Mouse (Mus musculus): ENCODE results near the gene Serpina16. TPM values are rescaled to one million over a fixed set of nuclear protein-coding genes. Genes with fewer than 3 reads are reported as not detected.
A peak's percentile ranks its signal among the peaks of the same experiment; 100 is the strongest.
"Not testable (repeated sequence)": the region's sequence is repeated elsewhere in the genome, so short reads cannot be mapped to it uniquely, and the experiment has no call there.

Gene Serpina16
- polyA plus RNA-seq, 1 experiment from 2014 or later: 0.31 TPM

- H3K36me3 ChIP-seq (ENCODE audit: control insufficient read depth, insufficient read depth, low read length): no peaks in the 10 kb centered on the region
- no peaks in the 10 kb centered on the region for H3K27me3 ChIP-seq (replicated peaks; ENCODE audit: control insufficient read depth, insufficient read depth, low read length)
- no peak for ATAC-seq
- no peak overlapping the region for H3K9ac ChIP-seq (ENCODE audit: low read depth, low read length)
- no peak overlapping the region for H3K4me3 ChIP-seq (ENCODE audit: low read length)
- H3K9me3 ChIP-seq (ENCODE audit: control insufficient read depth, low read length): no peaks in the 10 kb centered on the region
- 67% methylated on average over 3 of the region's 3 CpGs for WGBS
- H3K4me1 ChIP-seq (ENCODE audit: control insufficient read depth, insufficient read depth, low read length): peaks cover 9% of the 10 kb centered on the region
- no peak overlapping the region for H3K27ac ChIP-seq (ENCODE audit: low read length)
- H3K4me2 ChIP-seq (ENCODE audit: low read depth, low read length): no peak overlapping the region
Measured at GRCm38 (mm10) chr12:103686050-103686449, 10.1 kb upstream of the Serpina16 start.

DNA sequence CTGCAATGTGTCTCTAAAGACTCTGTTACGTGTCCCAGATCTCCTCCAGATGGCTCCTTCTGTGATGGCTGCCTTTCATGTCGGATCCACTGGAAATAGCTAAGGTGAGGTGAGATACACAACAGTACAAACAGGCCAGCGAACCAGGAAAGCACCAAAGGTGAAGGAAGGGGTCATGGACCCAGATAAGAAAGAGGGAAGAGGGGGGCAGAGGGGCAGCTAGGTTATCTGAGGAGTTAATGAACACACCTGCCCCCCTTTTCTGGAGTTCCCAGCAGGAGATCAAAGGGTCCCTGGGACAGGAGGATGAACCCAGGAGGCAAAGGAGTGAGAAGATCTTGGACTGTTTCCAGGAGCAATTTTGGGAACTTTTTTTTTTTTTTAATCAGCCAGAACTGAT, 9.4 kb upstream of the Serpina16 start:
- no peak overlapping the region for H3K4me3 ChIP-seq (ENCODE audit: low read length)

DNA sequence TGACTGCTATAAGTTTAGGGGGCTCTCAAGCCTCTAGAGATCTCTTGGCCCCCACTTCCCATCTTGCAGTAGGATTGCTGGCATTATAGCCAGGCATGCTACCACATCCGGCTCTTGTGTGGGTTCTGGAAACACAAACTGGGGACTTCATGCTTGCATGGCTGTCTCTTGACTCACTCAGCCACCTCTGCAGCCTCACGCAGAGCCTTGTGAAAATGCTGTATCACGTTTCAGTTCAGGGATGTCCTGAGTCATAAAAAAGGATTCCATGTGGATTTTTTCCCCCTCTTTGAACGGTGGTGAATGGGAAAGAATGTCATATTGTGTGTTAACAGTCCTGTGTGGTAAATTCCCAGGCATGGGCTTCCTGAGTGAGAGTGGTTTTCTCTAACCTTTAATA, 7.8 kb upstream of the Serpina16 start:
- 45% methylated on average over 4 of the region's 4 CpGs for WGBS
- H3K27ac ChIP-seq (ENCODE audit: low read length): no peak overlapping the region
- no peak overlapping the region for H3K4me2 ChIP-seq (ENCODE audit: low read depth, low read length)
- no peak for ATAC-seq
- H3K9ac ChIP-seq (ENCODE audit: low read depth, low read length): no peak overlapping the region
- H3K4me3 ChIP-seq (ENCODE audit: low read length): no peak overlapping the region
- peaks cover 11% of the 10 kb centered on the region for H3K4me1 ChIP-seq (ENCODE audit: control insufficient read depth, insufficient read depth, low read length)
- H3K36me3 ChIP-seq (ENCODE audit: control insufficient read depth, insufficient read depth, low read length): no peaks in the 10 kb centered on the region
- H3K9me3 ChIP-seq (ENCODE audit: control insufficient read depth, low read length): no peaks in the 10 kb centered on the region
- H3K27me3 ChIP-seq (replicated peaks; ENCODE audit: control insufficient read depth, insufficient read depth, low read length): no peaks in the 10 kb centered on the region

More for the DNA sequence above, 9.4 kb upstream of the Serpina16 start:
- WGBS: 55% methylated on average over 3 of the region's 3 CpGs
- ATAC-seq: no peak
- H3K27ac ChIP-seq (ENCODE audit: low read length): no peak overlapping the region
- no peaks in the 10 kb centered on the region for H3K36me3 ChIP-seq (ENCODE audit: control insufficient read depth, insufficient read depth, low read length)
- H3K4me1 ChIP-seq (ENCODE audit: control insufficient read depth, insufficient read depth, low read length): peaks cover 11% of the 10 kb centered on the region
- H3K9ac ChIP-seq (ENCODE audit: low read depth, low read length): no peak overlapping the region
- H3K27me3 ChIP-seq (replicated peaks; ENCODE audit: control insufficient read depth, insufficient read depth, low read length): no peaks in the 10 kb centered on the region
- H3K9me3 ChIP-seq (ENCODE audit: control insufficient read depth, low read length): no peaks in the 10 kb centered on the region
- no peak overlapping the region for H3K4me2 ChIP-seq (ENCODE audit: low read depth, low read length)

- peak; percentile 85 for ATAC-seq
- 0 out of 2 replicates have a peak overlapping the region, but pooled peaks have one; percentile 13 for H3K4me2 ChIP-seq (ENCODE audit: low read depth, low read length)
- peaks cover 5% of the 10 kb centered on the region for H3K4me1 ChIP-seq (ENCODE audit: control insufficient read depth, insufficient read depth, low read length)
- H3K9ac ChIP-seq (ENCODE audit: low read depth, low read length): no peak overlapping the region
- no peak overlapping the region; the same call in 1 of the 2 replicates for H3K4me3 ChIP-seq (ENCODE audit: low read length)
- H3K9me3 ChIP-seq (ENCODE audit: control insufficient read depth, low read length): no peaks in the 10 kb centered on the region
- WGBS: 34% methylated on average over 2 of the region's 2 CpGs
- no peak overlapping the region for H3K27ac ChIP-seq (ENCODE audit: low read length)
- H3K36me3 ChIP-seq (ENCODE audit: control insufficient read depth, insufficient read depth, low read length): no peaks in the 10 kb centered on the region
- no peaks in the 10 kb centered on the region for H3K27me3 ChIP-seq (replicated peaks; ENCODE audit: control insufficient read depth, insufficient read depth, low read length)
Measured at GRCm38 (mm10) chr12:103681739-103682138, 5.8 kb upstream of the Serpina16 start.

- Histone ChIP-seq H3K36me3 (ENCODE audit: control insufficient read depth, insufficient read depth, low read length) (no peaks in the 10 kb centered on the region), H3K9ac (ENCODE audit: low read depth, low read length) (no peak overlapping the region), H3K27me3 (replicated peaks; ENCODE audit: control insufficient read depth, insufficient read depth, low read length) (no peaks in the 10 kb centered on the region), H3K4me2 (ENCODE audit: low read depth, low read length) (0 out of 2 replicates have a peak overlapping the region, but pooled peaks have one; percentile 13), H3K27ac (ENCODE audit: low read length) (no peak overlapping the region), H3K4me3 (ENCODE audit: low read length) (no peak overlapping the region), H3K9me3 (ENCODE audit: control insufficient read depth, low read length) (no peaks in the 10 kb centered on the region), H3K4me1 (ENCODE audit: control insufficient read depth, insufficient read depth, low read length) (peaks cover 5% of the 10 kb centered on the region)
- ATAC-seq: no peak
- 57% methylated on average over 2 of the region's 2 CpGs for WGBS
Measured at GRCm38 (mm10) chr12:103681169-103681568, 5.2 kb upstream of the Serpina16 start.

DNA sequence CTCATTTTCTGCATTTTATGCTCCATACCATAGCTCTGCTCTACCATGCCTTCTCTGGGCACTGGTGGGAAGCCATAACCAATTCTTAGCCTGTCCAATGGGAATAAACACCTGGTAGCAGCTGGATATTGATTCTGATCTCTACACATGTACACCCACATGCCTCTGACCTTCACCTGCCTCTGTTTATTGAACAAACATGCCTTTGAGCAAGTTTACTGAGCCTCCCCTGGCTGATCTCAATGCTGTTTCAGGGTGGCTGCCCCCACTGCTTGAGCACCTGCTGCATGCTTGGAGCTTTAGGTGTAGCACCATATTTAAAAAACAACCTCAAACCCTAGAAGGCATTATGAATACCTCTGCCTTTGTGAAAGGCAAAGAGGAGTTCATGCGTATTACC, 3.9 kb upstream of the Serpina16 start:
- not testable (repeated sequence) for H3K27ac ChIP-seq (ENCODE audit: low read length); H3K4me2 ChIP-seq (ENCODE audit: low read depth, low read length); H3K4me1 ChIP-seq (ENCODE audit: control insufficient read depth, insufficient read depth, low read length); H3K9me3 ChIP-seq (ENCODE audit: control insufficient read depth, low read length); H3K9ac ChIP-seq (ENCODE audit: low read depth, low read length); H3K36me3 ChIP-seq (ENCODE audit: control insufficient read depth, insufficient read depth, low read length); H3K4me3 ChIP-seq (ENCODE audit: low read length); H3K27me3 ChIP-seq (replicated peaks; ENCODE audit: control insufficient read depth, insufficient read depth, low read length)
- peak; percentile 20; the same call in 1 of the 2 replicates for ATAC-seq
- 100% methylated on average over 1 of the region's 1 CpGs for WGBS

- Histone ChIP-seq H3K27me3 (replicated peaks; ENCODE audit: control insufficient read depth, insufficient read depth, low read length) (no peaks in the 10 kb centered on the region), H3K4me2 (ENCODE audit: low read depth, low read length) (no peak overlapping the region), H3K36me3 (ENCODE audit: control insufficient read depth, insufficient read depth, low read length) (no peaks in the 10 kb centered on the region), H3K27ac (ENCODE audit: low read length) (no peak overlapping the region), H3K4me3 (ENCODE audit: low read length) (no peak overlapping the region), H3K4me1 (ENCODE audit: control insufficient read depth, insufficient read depth, low read length) (no peaks in the 10 kb centered on the region), H3K9ac (ENCODE audit: low read depth, low read length) (no peak overlapping the region), H3K9me3 (ENCODE audit: control insufficient read depth, low read length) (no peaks in the 10 kb centered on the region)
- WGBS: 58% methylated on average over 2 of the region's 2 CpGs
- ATAC-seq: no peak
Measured at GRCm38 (mm10) chr12:103673179-103673578, 2.8 kb downstream of the Serpina16 start.

GRCm38 (mm10) chr12:103671483-103671882, 4.5 kb downstream of the Serpina16 start:
- Histone ChIP-seq H3K4me1 (ENCODE audit: control insufficient read depth, insufficient read depth, low read length) (no peaks in the 10 kb centered on the region), H3K9ac (ENCODE audit: low read depth, low read length) (no peak overlapping the region), H3K4me2 (ENCODE audit: low read depth, low read length) (no peak overlapping the region), H3K36me3 (ENCODE audit: control insufficient read depth, insufficient read depth, low read length) (no peaks in the 10 kb centered on the region), H3K4me3 (ENCODE audit: low read length) (no peak overlapping the region), H3K27ac (ENCODE audit: low read length) (no peak overlapping the region), H3K9me3 (ENCODE audit: control insufficient read depth, low read length) (no peaks in the 10 kb centered on the region), H3K27me3 (replicated peaks; ENCODE audit: control insufficient read depth, insufficient read depth, low read length) (no peaks in the 10 kb centered on the region)
- WGBS: 78% methylated on average over 3 of the region's 3 CpGs
- ATAC-seq: no peak

DNA sequence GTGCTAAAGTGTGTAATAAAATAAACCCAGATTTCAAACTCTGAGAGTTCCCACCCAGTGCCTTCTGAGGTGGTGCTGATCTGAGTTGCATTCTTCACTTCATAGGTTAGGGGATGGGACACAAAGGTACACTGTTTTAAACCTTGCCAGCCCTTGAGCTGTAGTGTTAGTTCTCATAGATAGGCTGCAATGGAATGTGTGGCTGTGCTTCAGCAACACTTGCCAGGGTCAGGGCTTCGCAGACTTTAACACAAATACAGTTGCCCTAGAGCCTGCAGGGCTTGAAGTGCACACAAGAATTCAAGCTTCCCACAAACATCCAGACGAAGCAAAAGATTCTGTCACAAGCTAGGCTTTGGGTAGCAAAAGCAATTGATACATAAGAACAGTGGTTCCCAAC, 5.0 kb downstream of the Serpina16 start:
- no peaks in the 10 kb centered on the region for H3K27me3 ChIP-seq (replicated peaks; ENCODE audit: control insufficient read depth, insufficient read depth, low read length)
- no peak overlapping the region for H3K9ac ChIP-seq (ENCODE audit: low read depth, low read length)
- no peaks in the 10 kb centered on the region for H3K36me3 ChIP-seq (ENCODE audit: control insufficient read depth, insufficient read depth, low read length)
- no peak overlapping the region for H3K27ac ChIP-seq (ENCODE audit: low read length)
- no peak overlapping the region for H3K4me2 ChIP-seq (ENCODE audit: low read depth, low read length)
- no peak overlapping the region for H3K4me3 ChIP-seq (ENCODE audit: low read length)
- no peak for ATAC-seq
- H3K4me1 ChIP-seq (ENCODE audit: control insufficient read depth, insufficient read depth, low read length): no peaks in the 10 kb centered on the region
- no peaks in the 10 kb centered on the region for H3K9me3 ChIP-seq (ENCODE audit: control insufficient read depth, low read length)
- 61% methylated on average over 2 of the region's 2 CpGs for WGBS

GRCm38 (mm10) chr12:103670344-103670743, 5.6 kb downstream of the Serpina16 start:
- 75% methylated on average over 5 of the region's 5 CpGs for WGBS
- Histone ChIP-seq H3K9ac (ENCODE audit: low read depth, low read length) (no peak overlapping the region), H3K27ac (ENCODE audit: low read length) (no peak overlapping the region), H3K4me3 (ENCODE audit: low read length) (no peak overlapping the region), H3K9me3 (ENCODE audit: control insufficient read depth, low read length) (no peaks in the 10 kb centered on the region), H3K4me1 (ENCODE audit: control insufficient read depth, insufficient read depth, low read length) (no peaks in the 10 kb centered on the region), H3K4me2 (ENCODE audit: low read depth, low read length) (no peak overlapping the region), H3K27me3 (replicated peaks; ENCODE audit: control insufficient read depth, insufficient read depth, low read length) (no peaks in the 10 kb centered on the region), H3K36me3 (ENCODE audit: control insufficient read depth, insufficient read depth, low read length) (no peaks in the 10 kb centered on the region)
- no peak for ATAC-seq

All from intestine, embryonic 16.5 days (tissue).